Mouse (Mus musculus) gastrocnemius, postnatal 36 days (tissue): Measurements from ENCODE around the gene Mgrn1. TPM values are rescaled to one million over a fixed set of nuclear protein-coding genes. Genes with fewer than 3 reads are reported as not detected.

Experiments used
- DNase-seq, 2 experiments: peaks; one replicate each; pipeline ENCODE4 v3.0.0; 2022
- intact Hi-C: fragments of 180-260 bp; cut with DNase I; formaldehyde crosslinking; loops from one replicate; pipeline ENCODE4 v1.15.1; 2025
- total RNA-seq, 2 experiments: library from RNA; stranded (reverse); gene quantifications; 2 replicates each; pipeline ENCODE4 v1.2.3; 2021

Gene Mgrn1
- total RNA-seq, 2 experiments from 2014 or later: 49.4 to 52.7 TPM

DNA sequence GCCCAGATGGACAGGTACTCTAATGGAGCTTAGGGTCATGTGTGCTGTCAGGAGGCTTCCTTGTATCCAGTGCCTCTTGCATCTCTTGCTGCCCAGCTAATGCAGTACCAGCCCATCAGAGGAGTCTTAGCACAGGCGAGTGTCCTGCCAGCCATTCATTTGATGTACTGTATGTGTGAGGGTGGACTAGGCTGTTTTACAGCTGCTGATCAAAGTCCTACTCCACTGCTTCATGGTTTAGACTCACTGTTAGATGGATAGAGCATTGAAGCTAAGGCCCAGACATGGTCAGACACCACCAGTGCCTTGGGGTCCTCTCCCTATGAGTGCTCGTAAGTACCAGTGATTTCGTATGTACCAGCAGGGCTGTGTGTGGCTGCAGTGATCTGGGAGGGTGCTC lies 18.8 kb downstream of the Mgrn1 start:
- intact Hi-C loops: no loop called here
- no peak for DNase-seq

DNA sequence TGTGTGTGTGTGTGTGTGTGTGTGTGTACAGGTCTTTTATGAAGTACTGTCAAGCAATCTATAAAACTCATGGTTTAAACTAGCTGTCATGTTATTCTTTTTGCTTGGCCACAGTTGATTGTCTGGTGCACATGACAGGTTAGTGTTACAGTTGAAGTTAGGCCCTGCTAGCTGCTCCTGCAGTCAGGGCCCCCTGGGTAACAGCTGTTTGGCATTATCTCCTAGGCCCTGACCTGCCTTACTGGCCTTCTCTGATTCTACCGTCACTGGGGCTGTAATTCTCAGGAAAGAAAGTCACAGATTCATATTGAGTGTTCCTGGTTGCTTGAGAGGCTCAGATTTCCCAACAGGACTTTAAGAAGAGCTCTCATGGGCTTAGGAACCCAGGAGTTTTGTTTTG lies 19.5 kb downstream of the Mgrn1 start:
- DNase-seq: no peak
- intact Hi-C loops: no loop called here

DNA sequence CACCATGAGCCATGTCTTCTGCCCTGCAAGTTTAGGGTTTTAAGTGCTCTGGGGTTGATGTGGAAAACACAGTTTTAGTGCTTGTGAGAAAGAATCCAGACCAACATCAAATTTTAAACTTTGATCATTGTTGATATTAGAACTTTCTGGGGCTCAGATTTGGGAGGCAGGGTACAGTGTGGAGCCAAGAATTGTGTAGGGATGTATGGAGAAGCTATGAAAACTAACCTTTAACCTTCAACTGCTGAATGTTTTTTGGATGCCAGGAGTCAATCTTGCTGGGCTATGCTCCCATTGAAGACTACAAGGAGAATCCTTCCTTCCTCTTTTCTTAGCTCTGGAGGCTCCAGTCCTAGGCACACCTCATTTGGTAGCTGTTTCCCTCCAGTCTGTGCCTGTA lies 20.5 kb downstream of the Mgrn1 start:
- DNase-seq: no peak
- intact Hi-C loops: no loop called here

DNA sequence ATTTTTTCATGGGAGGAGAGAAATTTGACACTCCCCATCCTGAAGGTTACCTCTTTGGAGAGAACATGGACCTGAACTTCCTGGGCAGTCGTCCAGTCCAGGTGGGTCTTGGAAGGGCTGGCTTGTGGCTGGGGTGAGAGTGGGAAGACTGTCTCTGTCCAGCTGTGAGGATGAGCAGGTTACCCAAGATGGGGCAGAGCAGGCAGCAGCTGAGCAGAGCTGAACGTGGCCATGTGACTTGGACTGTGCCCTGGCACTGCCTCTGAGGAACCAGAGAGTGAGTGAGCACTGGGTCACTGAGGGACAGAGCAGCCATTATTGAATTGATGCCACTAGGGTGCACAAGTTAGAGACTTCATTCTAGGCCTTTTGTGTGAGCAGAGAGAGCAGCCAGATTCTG lies 21.3 kb downstream of the Mgrn1 start:
- intact Hi-C loops: no loop called here
- DNase-seq: no peak

DNA sequence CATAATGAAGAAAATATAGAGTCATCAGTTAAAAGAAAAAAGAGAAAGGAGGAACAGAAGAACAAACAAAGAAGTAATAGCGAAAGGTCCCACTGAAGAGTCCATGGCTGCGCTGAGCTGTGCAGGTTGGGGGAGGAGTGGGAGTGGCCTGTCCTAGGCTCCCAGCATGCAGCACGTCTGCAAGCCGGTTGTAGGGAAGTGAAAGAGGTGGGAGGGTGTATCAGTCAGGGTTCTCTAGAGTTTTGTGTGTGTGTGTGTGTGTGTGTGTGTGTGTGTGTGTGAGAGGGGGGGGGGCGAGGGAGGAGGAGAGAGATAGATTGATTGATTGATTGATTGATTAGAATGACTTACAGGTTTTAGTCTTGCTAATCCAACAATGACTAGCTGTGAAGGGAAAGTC lies 21.9 kb downstream of the Mgrn1 start:
- no peak for DNase-seq
- intact Hi-C loops: no loop called here

DNA sequence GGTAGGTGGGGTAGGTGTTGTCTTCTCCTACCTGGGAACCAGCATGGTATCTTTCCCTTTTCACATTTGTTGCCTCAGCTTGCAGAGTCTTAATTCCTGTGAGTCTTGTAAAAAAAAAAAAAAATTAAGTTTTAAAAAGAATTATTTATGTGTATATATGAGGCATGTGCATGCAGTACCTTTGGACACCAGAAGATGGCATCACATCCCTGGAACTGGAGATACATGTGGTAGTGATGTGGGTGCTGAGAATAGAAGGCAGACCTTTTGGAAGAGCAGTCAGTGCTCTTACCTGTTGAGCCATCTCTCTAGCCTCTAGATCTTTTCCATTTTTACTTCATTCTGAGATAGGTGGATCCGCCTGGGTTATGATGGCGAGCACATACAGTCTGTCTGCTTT lies 23.7 kb downstream of the Mgrn1 start:
- DNase-seq: no peak
- intact Hi-C loops: no loop called here

DNA sequence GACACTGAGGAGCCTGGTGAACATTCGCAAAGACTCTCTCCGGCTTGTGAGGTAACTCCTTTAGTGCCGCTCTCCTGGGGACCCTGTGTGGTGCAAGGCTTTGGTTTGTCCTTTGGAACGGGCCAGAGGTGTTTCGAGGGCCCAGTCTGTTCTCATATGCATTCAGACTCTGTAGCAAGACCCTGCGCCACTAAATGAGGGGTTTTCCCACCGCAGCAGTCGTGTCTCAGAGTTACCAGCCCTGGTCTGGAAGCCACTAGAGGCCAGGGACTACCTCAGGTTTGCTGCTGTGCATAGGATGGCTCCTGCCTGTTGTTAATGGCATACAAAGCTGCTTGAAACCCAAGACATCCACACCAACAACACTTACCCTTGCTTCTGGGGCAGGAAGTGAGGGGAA lies 24.7 kb downstream of the Mgrn1 start:
- intact Hi-C loops: no loop called here
- no peak for DNase-seq

DNA sequence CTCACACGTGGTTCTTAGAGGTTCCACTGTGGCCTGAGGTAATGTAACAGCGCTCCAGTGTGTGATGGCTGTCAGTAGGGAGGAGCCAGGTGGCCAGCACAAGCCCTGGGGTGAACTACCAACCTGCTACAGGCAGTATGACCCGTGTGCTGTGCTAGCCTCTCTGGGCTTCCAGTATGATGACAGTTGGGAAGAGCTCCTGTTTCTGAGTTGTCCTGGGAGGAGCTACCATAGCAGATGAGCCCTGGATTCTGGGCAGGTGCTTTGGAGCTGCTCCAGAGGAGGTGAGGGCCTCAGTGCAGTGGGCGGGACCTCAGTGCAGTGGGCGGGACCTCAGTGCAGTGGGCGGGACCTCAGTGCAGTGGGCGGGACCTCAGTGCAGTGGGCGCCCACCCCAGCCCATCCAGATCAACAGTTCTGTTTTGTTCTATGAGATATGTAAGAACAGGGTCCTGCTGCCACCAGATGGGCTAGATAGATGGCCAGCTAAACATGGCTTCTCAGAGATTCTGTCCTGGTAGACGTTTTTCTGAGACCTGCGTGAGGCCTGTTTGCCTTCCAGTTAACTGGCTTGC lies 26.1 kb downstream of the Mgrn1 start:
- intact Hi-C loops: loop anchor here (2.0 kb wide), 1 partner anchor 35 kb away; no protein-coding TSS in a partner anchor
- DNase-seq: no peak

DNA sequence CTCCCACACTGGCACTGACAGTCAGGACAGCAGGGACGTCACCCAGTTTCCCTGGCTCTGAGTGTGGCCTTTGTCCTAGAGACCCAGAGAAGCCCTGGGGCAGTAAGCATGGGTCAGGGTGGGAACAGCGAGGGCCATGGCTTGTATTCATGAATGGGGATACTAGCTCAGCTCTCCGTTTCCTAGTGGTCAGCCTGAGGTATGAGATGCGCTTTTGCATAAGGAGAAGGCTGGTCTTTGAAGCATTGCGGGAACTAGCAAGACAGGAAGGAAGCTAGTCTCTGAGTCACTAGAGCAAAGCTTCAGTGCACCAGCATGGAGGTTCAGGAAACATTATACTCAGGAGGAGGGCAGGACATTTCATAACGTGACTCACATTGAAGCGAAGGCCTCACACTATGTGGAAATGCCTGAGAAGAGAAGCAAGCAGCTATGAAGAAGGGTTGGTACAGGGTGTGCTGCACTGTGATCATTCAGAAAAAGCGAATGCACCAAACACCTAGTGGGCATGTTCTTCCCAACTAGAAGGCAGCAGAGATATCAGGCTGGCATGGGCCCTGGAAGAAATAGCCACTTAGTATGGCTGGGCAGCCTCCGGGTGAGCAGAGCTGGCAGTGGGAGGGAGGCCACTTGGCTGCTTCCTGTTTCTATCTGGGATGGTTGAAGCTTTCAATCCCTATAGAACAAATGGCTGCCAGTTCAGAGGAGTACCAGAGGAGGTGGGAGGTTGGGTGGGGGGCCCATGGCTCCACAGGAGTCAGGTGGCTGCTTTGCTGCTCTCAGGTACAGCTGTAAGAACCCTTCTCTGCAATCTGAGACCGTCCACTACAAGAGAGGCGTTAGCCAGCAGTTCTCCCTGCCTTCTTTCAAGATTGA lies 27.1 kb downstream of the Mgrn1 start:
- no peak for DNase-seq
- intact Hi-C loops: loop anchor here (2.0 kb wide), 1 partner anchor 36 kb away; no protein-coding TSS in a partner anchor

DNA sequence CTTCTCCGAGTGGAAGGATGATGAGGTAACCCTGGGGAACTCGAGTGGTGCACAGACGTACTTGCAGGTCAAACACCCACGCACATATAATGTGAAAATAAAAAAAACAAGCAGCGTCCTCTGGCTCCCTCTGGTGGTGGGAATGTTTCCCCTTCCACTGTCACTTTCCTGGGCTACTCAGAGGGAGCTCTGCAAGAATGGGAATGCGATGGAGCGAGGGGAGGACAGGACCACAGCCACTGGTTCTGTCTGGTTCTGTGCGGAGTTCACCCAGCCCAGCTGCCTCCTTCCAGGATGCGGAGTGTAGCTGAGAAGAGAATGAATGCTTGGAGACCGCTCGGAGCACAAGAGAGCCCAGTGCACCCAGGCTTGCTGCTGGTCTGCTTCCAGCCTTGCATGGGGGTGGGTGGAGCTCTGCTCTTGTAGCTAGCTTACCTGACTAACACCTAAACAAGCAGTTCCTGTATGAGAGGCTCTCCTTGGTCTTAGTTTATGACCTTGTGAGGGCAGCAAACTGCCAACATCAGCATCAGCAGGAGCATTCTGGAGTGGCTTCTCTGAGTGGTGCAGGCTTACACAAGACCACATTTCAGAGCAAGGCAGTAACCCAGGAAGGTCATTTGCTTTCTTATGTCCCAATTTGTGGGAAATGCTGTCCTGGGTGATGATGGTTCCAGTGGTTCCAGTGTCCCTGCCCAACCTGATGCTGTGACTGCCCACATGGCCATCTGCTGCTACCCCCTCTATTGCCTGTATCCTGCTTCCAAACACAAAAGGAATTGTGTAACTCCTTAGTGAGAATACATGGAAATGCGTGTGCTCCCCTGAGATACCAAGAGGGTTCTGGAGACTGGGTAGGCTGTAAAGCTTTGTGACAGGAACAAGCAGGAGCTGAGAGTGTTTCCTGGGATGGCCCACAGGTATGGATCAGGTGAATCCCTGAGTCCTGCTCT lies 28.0 kb downstream of the Mgrn1 start:
- intact Hi-C loops: loop anchor here (2.0 kb wide), 1 partner anchor 37 kb away; no protein-coding TSS in a partner anchor
- DNase-seq: peak; percentile 70 to 81

DNA sequence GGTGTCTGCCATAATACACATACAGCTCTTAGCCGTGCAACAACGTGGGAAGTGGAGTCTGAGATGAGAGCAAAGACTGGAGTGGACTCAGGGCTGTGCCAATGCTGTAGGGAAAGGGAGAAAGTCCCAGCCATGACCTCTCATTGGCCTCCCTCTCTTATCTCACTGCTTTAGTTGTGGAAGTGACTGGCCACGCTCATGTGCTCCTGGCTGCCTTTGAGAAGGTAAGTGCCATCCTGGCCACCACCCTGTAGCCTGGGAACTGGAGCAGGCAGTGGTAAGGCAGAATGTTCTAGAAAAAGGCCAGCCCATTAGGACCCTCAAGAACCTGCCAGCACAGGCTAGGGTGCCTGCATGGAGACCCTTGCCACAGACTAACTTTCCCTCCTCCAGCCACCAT lies 29.9 kb downstream of the Mgrn1 start:
- DNase-seq: no peak
- intact Hi-C loops: no loop called here

DNA sequence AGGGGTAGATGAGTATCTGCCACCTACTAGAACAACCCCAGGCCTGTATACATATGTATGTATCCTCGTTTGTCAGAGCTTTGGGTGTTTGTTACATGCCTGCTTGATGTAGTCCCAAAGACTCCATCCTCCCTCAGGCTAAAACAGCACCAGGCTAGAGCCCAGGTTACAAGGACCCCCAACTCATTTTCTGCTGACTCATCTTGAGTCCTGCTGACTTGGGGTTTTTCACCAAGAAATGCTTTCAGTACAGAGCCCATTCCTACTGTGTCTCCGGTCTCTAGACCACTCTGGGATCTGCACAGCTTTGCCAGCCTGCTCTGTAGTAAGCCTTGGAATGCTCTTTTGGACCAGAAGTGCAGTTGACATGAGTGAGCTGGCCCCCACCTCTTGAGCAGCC lies 30.6 kb downstream of the Mgrn1 start:
- intact Hi-C loops: no loop called here
- DNase-seq: no peak

DNA sequence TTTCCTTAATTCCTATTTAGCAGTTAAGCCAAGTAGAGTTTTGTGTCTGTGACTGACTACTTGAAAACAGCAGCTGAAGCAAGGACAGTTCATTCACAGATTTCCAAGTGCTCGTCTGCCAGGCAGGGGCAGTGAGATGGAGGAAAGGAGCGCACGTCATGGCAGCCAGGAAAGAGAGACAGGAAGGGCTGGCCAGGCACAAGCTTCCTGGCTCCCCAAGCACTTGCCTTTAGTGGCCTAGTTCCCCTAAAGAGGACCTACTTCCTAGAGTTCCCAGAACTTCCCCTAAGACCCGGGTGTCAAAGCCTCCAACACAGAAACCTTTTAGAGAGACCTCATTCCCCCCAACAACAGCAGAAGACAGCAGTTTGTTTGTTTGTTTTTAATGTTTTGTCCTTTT lies 34.5 kb downstream of the Mgrn1 start:
- no peak for DNase-seq
- intact Hi-C loops: no loop called here

DNA sequence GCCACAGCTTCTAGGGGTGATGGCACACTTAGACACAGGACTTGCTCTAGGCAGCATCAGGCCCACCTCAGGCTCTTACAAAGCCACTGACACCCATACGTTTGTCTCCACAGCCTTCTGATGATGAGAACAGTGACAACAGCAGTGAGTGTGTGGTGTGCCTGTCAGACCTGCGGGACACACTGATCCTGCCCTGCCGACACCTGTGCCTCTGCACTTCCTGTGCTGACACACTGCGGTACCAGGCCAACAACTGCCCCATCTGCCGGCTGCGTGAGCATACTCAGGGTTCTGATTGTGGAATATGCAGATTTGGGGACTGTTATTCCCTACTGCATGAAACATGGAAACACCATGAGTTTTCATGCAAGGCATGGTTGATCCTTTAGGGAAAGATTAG lies 36.4 kb downstream of the Mgrn1 start:
- intact Hi-C loops: no loop called here
- DNase-seq: no peak

DNA sequence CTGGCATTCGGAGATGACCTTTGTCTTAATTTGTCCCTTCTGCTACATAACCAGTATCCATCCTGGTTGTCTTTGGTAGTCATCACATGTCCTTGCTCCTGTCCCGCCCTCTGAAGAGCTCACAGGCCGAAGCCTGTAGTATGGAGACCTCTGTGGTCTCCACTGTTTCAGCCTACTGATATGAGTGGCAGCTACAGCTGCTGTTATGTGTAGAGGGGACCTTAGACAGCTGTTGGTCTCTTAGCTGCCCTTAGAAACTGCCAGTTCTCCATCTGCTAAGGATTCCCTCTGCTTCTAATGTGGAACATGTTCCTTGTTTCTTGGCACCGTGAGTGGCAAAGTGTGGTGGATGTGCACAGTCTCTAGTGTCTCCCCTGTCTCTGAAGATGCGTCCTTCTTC lies 37.9 kb downstream of the Mgrn1 start:
- intact Hi-C loops: no loop called here
- no peak for DNase-seq

DNA sequence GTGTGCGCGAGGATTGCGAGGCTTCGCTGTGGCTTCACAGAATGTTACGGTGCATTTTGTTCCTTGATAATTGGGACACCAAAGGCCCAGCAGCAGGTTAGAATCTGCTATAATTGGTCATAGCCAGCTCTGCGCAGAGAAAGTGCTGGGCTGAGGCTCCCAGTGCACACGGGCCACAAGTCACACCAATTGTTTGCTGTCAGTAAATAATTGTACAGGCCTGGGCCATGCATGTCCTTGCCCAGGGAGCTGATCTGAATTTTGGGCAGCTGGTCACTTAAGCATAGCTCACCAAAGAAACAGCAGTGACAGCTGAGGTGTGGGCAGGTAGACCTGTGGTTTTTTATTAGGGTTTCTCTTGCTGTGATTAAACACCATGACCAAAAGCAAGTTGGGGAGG lies 41.9 kb downstream of the Mgrn1 start:
- intact Hi-C loops: no loop called here
- DNase-seq: no peak

DNA sequence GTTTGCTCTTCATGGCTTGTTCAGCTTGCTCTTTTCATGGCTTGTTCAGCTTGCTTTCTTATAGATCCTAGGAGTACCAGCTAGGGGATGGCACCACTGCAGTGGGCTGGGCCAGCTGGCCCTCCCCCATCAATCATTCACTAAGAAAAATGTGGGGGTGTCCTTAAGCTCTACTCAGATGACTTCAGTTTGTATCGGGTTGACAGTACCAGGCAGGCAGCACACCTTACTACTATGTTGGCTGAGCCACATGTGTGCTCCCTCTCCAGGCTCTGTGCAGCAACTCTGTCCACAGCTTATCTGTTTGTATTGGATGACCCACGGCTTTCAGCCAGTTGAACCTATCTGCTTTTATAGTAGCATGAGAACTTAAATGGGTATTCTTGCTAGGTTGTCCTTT lies 42.4 kb downstream of the Mgrn1 start:
- intact Hi-C loops: no loop called here
- no peak for DNase-seq

DNA sequence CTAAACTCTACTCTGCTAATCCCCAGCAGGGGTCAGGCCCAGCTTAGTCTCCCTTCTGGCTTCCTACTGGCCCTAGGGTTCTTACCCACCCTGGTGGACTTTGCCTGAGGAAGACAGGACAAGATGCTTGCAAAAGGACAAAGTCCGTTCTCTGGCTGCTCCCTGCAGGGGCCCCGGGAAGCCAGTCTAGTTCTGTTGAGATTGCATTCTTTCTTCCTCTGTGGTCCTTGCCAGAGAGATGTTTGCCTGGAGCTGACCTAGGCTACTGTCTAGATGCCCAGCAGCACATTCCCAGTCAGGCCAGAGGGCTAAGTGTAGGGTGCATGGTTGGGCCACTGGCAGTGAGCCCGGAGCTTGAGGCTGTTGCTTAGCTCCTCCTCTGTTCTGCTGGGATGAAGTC lies 46.4 kb downstream of the Mgrn1 start:
- intact Hi-C loops: no loop called here
- no peak for DNase-seq

DNA sequence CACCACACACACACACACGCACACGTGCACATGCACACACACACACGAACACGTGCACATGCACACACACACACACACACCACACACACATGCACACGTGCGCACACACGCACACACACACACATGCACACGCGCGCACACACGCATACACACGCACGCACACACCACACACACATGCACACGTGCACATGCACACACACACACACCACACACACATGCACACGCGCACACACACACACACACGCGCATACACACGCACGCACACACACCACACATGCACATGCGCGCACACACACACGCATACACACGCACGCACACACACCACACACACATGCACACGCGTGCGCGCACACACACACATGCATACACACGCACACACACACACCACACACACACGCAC lies 49.4 kb downstream of the Mgrn1 start:
- intact Hi-C loops: no loop called here
- no peak for DNase-seq

DNA sequence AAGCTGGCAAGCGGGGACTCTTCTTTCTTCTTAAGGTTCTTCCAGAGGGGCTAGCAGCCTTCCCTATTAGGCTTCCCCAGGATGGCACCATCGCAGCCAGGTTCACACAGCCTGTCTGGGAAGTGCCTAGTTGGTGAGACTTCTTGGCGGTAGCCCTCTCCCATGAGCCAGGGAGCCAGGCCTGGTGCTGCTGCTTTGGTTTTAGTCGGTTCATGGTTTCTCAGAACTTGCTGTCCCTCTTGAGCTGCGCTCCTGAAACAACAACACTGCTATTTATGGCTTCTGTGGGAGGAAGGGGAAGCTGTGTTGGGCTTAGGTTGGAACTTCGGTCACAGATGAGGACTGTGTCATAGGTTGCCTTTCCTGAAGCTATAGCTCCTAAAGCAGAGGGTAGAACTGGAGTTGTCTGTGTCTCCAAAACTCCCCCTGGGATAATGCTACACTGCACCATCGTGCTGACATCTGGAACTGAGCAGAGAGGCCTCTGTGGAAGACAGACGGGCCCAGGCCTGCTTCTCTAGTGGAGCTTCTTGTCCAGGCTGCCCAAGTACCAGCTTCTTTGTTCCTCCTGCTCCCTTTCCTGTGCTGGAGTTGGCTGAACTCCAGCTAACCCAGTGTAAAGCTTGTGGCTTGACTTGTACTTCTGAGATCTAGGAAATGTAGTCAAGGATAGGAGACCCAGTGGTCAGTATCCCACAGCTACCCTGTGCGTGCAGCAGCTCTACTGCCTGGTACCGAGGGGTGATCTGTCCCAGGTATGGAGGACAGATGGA lies 50.1 kb downstream of the Mgrn1 start:
- no peak for DNase-seq
- intact Hi-C loops: no loop called here
